Mouse (Mus musculus): ENCODE measurements around the gene Trim17. TPM values are rescaled to one million over a fixed set of nuclear protein-coding genes. Genes with fewer than 3 reads are reported as not detected.
A peak's percentile ranks its signal among the peaks of the same experiment; 100 is the strongest.

Trim17 gene
- polyA plus RNA-seq, 1 experiment from 2014 or later, result 0.14 TPM

- Histone ChIP-seq H3K27me3 (ENCODE audit: insufficient read depth, low read length) (peaks cover 24% of the 10 kb centered on the region), H3K4me3 (ENCODE audit: low read depth, low read length) (no peak overlapping the region), H3K4me2 (no peak overlapping the region), H3K36me3 (ENCODE audit: insufficient read depth) (peaks cover 8% of the 10 kb centered on the region; the same call in 1 of the 2 replicates), H3K27ac (ENCODE audit: low read depth) (no peak overlapping the region), H3K9ac (no peak overlapping the region), H3K9me3 (ENCODE audit: low read depth, low read length) (peaks cover 5% of the 10 kb centered on the region; the same call in 1 of the 2 replicates), H3K4me1 (ENCODE audit: insufficient read depth) (peaks cover under 1% of the 10 kb centered on the region; the same call in 1 of the 2 replicates)
- no peak for ATAC-seq (ENCODE audit: insufficient read depth)
- 53% methylated on average over 50 of the region's 50 CpGs for WGBS
- peak; percentile 1; the same call in 1 of the 2 replicates for TF ChIP-seq CTCF (IDR thresholded peaks at IDR 0.05; ENCODE audit: low read depth)
- DNase-seq, result no peak
These were observed 7.1 kb downstream of the Trim17 start for GRCm38 (mm10) chr11:58961364-58962177.

DNA sequence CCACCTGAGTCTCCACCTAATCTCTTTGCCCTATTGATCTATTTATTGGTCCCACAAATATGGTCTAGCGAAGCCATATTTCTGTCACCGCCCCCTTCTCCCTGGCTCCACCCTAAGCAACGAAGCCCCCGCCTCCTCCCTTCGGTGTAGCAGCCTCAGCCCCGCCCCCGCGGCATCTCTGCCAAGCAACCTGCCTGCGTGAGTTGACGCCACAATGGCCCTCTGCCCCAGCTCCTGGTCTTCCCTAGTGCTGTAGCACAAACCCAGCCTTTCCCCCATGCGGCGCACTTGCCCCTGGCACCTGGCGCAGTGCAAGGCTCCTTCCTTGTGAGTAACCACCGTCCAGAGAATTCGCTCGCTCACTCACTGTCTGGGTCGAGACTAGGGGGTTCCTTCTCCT, 9.1 kb downstream of the Trim17 start:
- WGBS, result 37% methylated on average over 17 of the region's 17 CpGs
- no peak overlapping the region for H3K27ac ChIP-seq (ENCODE audit: low read depth)

DNA sequence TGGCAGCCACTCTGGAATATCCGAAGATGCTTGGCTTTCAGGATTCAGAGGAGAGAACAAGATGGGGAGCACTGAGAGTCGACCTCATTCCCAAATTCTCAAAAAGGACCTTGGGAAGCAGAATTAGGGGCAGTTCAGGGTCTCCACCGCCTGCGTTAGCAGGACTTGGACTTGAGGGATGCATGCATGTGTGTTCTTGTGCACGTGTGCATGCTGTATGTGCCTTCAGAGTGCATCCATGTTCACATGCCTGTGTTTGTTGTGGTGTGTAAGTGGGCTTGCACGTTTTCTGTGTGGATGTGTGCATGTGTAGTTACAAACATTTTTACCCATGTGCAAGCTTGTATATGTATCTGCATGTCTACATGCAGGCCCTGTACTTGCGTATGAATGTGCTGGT, 9.7 kb downstream of the Trim17 start:
- Histone ChIP-seq H3K9ac (no peak overlapping the region), H3K4me1 (ENCODE audit: insufficient read depth) (no peaks in the 10 kb centered on the region; the same call in 1 of the 2 replicates), H3K27ac (ENCODE audit: low read depth) (no peak overlapping the region), H3K27me3 (ENCODE audit: insufficient read depth, low read length) (peaks cover 24% of the 10 kb centered on the region), H3K4me2 (no peak overlapping the region), H3K9me3 (ENCODE audit: low read depth, low read length) (peaks cover 5% of the 10 kb centered on the region; the same call in 1 of the 2 replicates), H3K36me3 (ENCODE audit: insufficient read depth) (no peaks in the 10 kb centered on the region), H3K4me3 (ENCODE audit: low read depth, low read length) (no peak overlapping the region)
- WGBS, result 81% methylated on average over 7 of the region's 7 CpGs
- no peak for ATAC-seq (ENCODE audit: insufficient read depth)
- DNase-seq, result no peak
- TF ChIP-seq CTCF (IDR thresholded peaks at IDR 0.05; ENCODE audit: low read depth), result no peak

More for the DNA sequence above, 9.1 kb downstream of the Trim17 start:
- ATAC-seq (ENCODE audit: insufficient read depth) (no peak), DNase-seq (no peak)
- no peak for TF ChIP-seq CTCF (IDR thresholded peaks at IDR 0.05; ENCODE audit: low read depth)
- no peak overlapping the region for H3K4me2 ChIP-seq
- H3K27me3 ChIP-seq (ENCODE audit: insufficient read depth, low read length), result peaks cover 24% of the 10 kb centered on the region
- no peaks in the 10 kb centered on the region for H3K36me3 ChIP-seq (ENCODE audit: insufficient read depth)
- H3K9ac ChIP-seq, result no peak overlapping the region
- H3K9me3 ChIP-seq (ENCODE audit: low read depth, low read length), result peaks cover 5% of the 10 kb centered on the region; the same call in 1 of the 2 replicates
- H3K4me1 ChIP-seq (ENCODE audit: insufficient read depth), result no peaks in the 10 kb centered on the region; the same call in 1 of the 2 replicates
- no peak overlapping the region for H3K4me3 ChIP-seq (ENCODE audit: low read depth, low read length)

DNA sequence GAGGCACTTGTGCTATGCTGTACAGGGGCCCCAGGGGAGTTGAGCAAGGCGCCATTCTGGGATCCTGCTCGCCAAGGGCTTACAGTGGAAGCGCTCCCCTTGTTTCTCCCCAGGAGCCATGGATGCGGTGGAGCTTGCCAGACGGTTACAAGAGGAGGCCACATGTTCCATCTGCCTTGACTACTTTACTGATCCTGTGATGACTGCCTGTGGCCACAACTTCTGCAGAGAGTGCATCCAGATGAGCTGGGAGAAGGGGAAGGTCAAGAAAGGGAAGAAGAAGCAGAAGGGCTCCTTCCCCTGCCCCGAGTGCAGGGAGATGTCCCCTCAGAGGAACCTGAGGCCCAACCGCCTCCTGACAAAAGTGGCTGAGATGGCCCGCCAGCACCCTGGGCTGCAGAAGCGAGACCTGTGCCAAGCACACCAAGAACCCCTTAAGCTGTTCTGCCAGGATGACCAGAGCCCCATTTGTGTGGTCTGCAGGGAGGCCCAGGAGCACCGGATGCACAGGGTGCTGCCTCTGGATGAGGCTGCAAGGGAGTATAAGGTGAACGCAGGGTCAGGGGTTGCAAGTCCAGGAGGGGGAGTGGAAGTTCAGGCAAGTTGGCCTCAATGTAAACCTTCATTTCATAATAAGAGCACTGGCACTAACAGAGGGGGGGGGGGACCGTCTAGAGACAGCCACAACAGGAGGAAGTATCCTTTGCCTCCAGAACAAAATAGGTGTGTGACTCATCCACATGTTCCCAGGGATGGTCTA, 10.7 kb downstream of the Trim17 start:
- Histone ChIP-seq H3K4me1 (ENCODE audit: insufficient read depth) (no peaks in the 10 kb centered on the region), H3K9ac (no peak overlapping the region), H3K4me3 (ENCODE audit: low read depth, low read length) (no peak overlapping the region), H3K4me2 (no peak overlapping the region), H3K9me3 (ENCODE audit: low read depth, low read length) (peaks cover 5% of the 10 kb centered on the region; the same call in 1 of the 2 replicates), H3K27ac (ENCODE audit: low read depth) (no peak overlapping the region), H3K36me3 (ENCODE audit: insufficient read depth) (0 out of 2 replicates have a peak, but pooled peaks cover under 1% of the 10 kb centered on the region), H3K27me3 (ENCODE audit: insufficient read depth, low read length) (peaks cover 24% of the 10 kb centered on the region)
- no peak for TF ChIP-seq CTCF (IDR thresholded peaks at IDR 0.05; ENCODE audit: low read depth)
- no peak for DNase-seq
- no peak for ATAC-seq (ENCODE audit: insufficient read depth)
- 39% methylated on average over 12 of the region's 12 CpGs for WGBS

- H3K9ac ChIP-seq, result no peak overlapping the region
- H3K36me3 ChIP-seq (ENCODE audit: insufficient read depth), result peaks cover 10% of the 10 kb centered on the region; the same call in 1 of the 2 replicates
- no peak overlapping the region for H3K4me3 ChIP-seq (ENCODE audit: low read depth, low read length)
- H3K4me1 ChIP-seq (ENCODE audit: insufficient read depth), result no peaks in the 10 kb centered on the region
- no peak overlapping the region for H3K4me2 ChIP-seq
- peak; percentile 47 for TF ChIP-seq CTCF (IDR thresholded peaks at IDR 0.05; ENCODE audit: low read depth)
- DNase-seq (peak; percentile 45), ATAC-seq (ENCODE audit: insufficient read depth) (no peak)
- peaks cover 10% of the 10 kb centered on the region for H3K27me3 ChIP-seq (ENCODE audit: insufficient read depth, low read length)
- no peaks in the 10 kb centered on the region for H3K9me3 ChIP-seq (ENCODE audit: low read depth, low read length)
- no peak overlapping the region for H3K27ac ChIP-seq (ENCODE audit: low read depth)
- 91% methylated on average over 1 of the region's 1 CpGs for WGBS
These were observed 12.9 kb downstream of the Trim17 start for GRCm38 (mm10) chr11:58967346-58967745.

DNA sequence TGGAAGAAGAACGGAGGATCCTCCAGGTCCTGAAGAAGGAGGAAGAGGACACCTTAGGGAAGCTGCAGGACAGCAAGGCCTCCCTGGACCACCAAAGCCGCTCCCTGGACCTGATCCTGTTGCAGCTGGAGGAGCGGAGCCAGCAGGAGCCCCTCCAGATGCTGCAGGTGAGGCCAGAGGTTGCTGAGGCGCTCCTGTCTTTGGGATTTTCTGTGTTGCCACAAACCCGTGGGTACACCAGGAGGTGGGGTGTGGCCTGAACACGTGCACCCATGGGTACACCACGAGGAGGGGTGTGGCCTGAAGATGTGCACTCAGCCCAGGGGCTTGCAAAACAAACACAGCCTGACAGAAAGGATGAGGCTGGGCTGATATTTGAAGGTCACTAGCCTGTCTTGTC, 14.1 kb downstream of the Trim17 start:
- no peak for ATAC-seq (ENCODE audit: insufficient read depth)
- 80% methylated on average over 7 of the region's 7 CpGs for WGBS
- TF ChIP-seq CTCF (IDR thresholded peaks at IDR 0.05; ENCODE audit: low read depth), result no peak

More for the DNA sequence above, 14.1 kb downstream of the Trim17 start:
- DNase-seq, result no peak
- no peak overlapping the region for H3K4me3 ChIP-seq (ENCODE audit: low read depth, low read length)
- 0 out of 2 replicates have a peak, but pooled peaks cover 4% of the 10 kb centered on the region for H3K27me3 ChIP-seq (ENCODE audit: insufficient read depth, low read length)
- no peak overlapping the region for H3K27ac ChIP-seq (ENCODE audit: low read depth)
- H3K36me3 ChIP-seq (ENCODE audit: insufficient read depth), result peaks cover 13% of the 10 kb centered on the region; the same call in 1 of the 2 replicates
- no peaks in the 10 kb centered on the region for H3K9me3 ChIP-seq (ENCODE audit: low read depth, low read length)
- no peak overlapping the region for H3K9ac ChIP-seq
- no peaks in the 10 kb centered on the region for H3K4me1 ChIP-seq (ENCODE audit: insufficient read depth)
- no peak overlapping the region for H3K4me2 ChIP-seq

Measured in lung, embryonic 14.5 days (tissue).